Mouse (Mus musculus) midbrain, embryonic 10.5 days (tissue): ENCODE measurements around the gene Nfia. TPM values are rescaled to one million over a fixed set of nuclear protein-coding genes. Genes with fewer than 3 reads are reported as not detected.

ENCODE experiments used
- DNase-seq: peaks from one replicate; pipeline ENCODE4 v3.0.0-alpha.2; 2017; ENCODE audit warnings: low spot score
- H3K27ac ChIP-seq: fragments of 300-500 bp; sonication (generic); replicated peaks from 2 replicates; pipeline ENCODE4 v1.5.1; 2016; ENCODE audit warnings: mild to moderate bottlenecking
- H3K27me3 ChIP-seq: fragments of 300-500 bp; sonication (generic); 2 replicates; pipeline ENCODE4 v1.6.1; 2016; ENCODE audit warnings: low read depth, mild to moderate bottlenecking; ENCODE audit not compliant: poor library complexity, severe bottlenecking
- H3K36me3 ChIP-seq: fragments of 300-500 bp; sonication (generic); 2 replicates; pipeline ENCODE4 v1.6.1; 2016; ENCODE audit warnings: mild to moderate bottlenecking, moderate library complexity
- H3K4me1 ChIP-seq: fragments of 300-500 bp; sonication (generic); 2 replicates; pipeline ENCODE4 v1.6.1; 2016
- H3K4me3 ChIP-seq: fragments of 300-500 bp; sonication (generic); 2 replicates; pipeline ENCODE4 v1.5.1; 2016; ENCODE audit warnings: mild to moderate bottlenecking, moderate library complexity
- H3K9me3 ChIP-seq: fragments of 300-500 bp; sonication (generic); replicated peaks from 2 replicates; pipeline ENCODE4 v1.6.1; 2016; ENCODE audit warnings: mild to moderate bottlenecking
- WGBS: fragments of 180-500 bp; shearing (Covaris S2); methylation state at CpG from one replicate; pipeline ENCODE4 v1.1.7; 2016; 5-methylcytosine and 5-hydroxymethylcytosine counted together
- polyA plus RNA-seq: library from polyadenylated mRNA; unstranded; fragments of >200 nt; fragmentation: Nextera tagmentation; extraction: Ambion mirVana; gene quantifications from 2 replicates; pipeline ENCODE4 v1.2.1, GENCODE M21; 2016

The Nfia gene
- polyA plus RNA-seq = 5.9 and 13.3 TPM in 2 replicates

DNA sequence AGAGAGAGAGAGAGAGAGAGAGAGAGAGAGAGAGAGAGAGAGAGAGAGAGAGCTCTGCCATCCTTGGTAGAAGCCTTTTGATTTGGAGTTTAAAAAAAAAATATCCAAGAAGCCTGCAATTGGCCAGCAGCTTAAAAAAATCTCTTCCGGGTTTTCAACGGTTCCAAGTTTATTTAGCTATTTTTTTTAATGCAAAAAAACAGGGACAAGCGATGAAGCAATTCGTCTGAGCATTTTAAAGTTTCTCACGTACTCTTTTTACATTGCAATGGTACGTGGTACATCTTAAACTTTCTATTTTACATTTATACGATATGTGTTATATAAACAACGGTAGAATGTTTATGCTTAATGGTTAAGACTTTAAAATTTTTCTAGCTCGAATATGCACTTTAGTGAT, at the start of gene Nfia:
Gene Nfia (plus strand): TSS at position 94 of the 400 bp plus-strand sequence.
- Histone ChIP-seq H3K36me3 (no peaks in the 10 kb centered on the region), H3K27ac (peak within 1 kb of the TSS; percentile 89), H3K9me3 (no peaks in the 10 kb centered on the region), H3K27me3 (peaks cover 60% of the 10 kb centered on the region), H3K4me3 (peak within 1 kb of the TSS; percentile 62), H3K4me1 (peaks cover 50% of the 10 kb centered on the region)
- WGBS = under 1% methylated on average over 9 of the region's 9 CpGs
- DNase-seq = no peak

DNA sequence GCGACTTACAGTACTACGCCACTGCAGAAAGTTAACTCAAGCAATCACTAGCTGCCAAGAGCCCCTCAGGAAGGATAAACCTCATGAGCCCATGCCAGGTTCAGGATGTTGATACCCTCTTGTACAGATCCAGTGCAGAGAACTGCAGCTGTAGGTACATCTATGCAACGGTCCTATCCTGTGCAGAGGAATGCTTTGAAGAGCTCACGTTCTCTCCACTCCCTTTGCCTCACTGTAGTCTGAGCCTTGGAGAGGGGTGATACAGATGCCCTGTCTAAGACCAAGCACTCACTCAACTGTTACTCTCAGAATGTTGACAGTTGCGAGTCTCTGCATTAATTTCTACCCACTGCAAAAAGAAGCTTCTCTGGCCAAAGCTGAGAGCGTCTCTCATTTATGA, 49.2 kb upstream of the Nfia start:
- Histone ChIP-seq H3K36me3 (no peaks in the 10 kb centered on the region), H3K27me3 (no peaks in the 10 kb centered on the region), H3K9me3 (no peaks in the 10 kb centered on the region), H3K27ac (no peak overlapping the region), H3K4me3 (no peak overlapping the region), H3K4me1 (peaks cover 13% of the 10 kb centered on the region)
- DNase-seq = no peak
- 89% methylated on average over 6 of the region's 6 CpGs for WGBS

DNA sequence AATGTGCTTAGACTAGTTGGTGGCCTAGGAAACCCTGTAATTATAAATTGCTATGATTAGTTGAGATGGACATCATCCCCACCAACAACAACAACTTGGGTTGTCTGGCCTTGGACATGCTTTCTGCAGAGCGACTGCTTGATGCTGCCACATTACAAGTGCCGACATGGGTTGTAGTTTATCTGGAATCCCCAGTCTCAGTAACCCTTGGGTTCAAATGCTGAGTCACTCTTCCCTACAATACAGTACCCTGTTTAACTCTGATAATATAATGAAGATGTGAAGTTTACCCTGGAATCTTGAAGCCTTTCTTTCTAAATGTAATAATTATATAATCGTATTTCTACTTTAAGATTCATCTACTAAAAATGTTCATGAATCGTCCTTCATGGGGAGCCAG, 44.0 kb upstream of the Nfia start:
- Histone ChIP-seq H3K27ac (no peak overlapping the region), H3K4me1 (no peaks in the 10 kb centered on the region), H3K27me3 (no peaks in the 10 kb centered on the region), H3K36me3 (no peaks in the 10 kb centered on the region), H3K4me3 (no peak overlapping the region), H3K9me3 (no peaks in the 10 kb centered on the region)
- DNase-seq = no peak
- WGBS = 93% methylated on average over 4 of the region's 4 CpGs

DNA sequence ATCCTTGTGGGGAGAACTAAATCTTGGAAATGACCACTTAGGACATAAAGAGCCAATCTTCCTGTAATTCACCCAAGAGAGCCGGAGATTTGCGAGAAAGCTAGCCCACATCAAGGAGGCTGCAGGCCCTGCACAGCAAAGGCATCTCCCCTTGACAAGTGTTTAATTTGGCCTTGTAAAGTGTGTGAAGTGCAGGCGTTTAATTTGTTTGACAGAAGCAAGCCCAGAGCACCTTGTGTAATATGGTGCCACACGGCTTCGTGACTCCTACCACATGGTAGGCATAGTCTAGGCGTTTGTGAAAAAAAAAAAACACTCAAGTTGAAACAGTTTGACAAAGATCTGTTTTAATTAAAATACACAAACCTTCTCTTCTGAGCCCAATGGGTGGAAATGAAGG, 42.5 kb upstream of the Nfia start:
- no peak for DNase-seq
- Histone ChIP-seq H3K27ac (no peak overlapping the region), H3K27me3 (no peaks in the 10 kb centered on the region), H3K36me3 (no peaks in the 10 kb centered on the region), H3K4me3 (no peak overlapping the region), H3K4me1 (no peaks in the 10 kb centered on the region), H3K9me3 (no peaks in the 10 kb centered on the region)
- 85% methylated on average over 6 of the region's 6 CpGs for WGBS

DNA sequence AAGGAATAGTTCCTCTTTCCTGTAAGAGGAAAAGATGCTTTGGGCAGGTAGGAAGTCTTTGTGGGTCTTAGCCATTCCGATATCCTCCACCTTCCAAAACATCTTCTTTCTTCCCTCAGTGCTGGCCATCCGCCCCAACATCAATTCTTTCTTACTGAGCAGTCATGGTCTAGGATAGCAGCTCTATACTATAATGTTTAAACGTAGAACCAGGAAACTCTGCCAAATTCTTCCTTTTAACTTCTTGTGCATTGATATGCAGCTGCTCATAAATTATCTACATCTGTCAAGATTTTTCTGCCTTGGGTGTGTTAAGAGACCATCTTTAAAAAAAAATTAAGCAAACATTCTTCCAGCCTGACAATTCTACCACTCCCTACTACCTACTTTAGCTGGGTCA, 42.1 kb upstream of the Nfia start:
- Histone ChIP-seq H3K4me1 (no peaks in the 10 kb centered on the region), H3K4me3 (no peak overlapping the region), H3K36me3 (no peaks in the 10 kb centered on the region), H3K27ac (no peak overlapping the region), H3K27me3 (no peaks in the 10 kb centered on the region), H3K9me3 (no peaks in the 10 kb centered on the region)
- no peak for DNase-seq
- WGBS = 93% methylated on average over 3 of the region's 3 CpGs

DNA sequence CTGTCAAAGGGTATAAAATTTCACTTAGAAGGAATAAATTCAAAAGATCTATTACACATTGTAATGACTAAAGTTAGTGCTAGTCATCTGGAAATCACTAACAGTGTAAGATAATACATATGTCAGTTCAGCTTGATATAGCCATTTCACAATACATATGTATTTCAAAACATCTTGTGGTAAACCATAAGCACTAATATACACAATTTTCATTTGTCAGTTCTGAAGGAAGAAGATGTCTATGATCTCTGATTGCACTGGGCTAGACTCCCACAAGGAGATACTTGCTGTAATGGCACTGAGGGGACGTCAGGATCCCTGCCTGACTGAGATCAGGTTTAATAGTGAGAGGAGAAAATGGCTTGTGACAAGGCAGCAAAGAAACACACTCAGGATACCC, 39.1 kb upstream of the Nfia start:
- no peak for DNase-seq
- Histone ChIP-seq H3K27me3 (no peaks in the 10 kb centered on the region), H3K4me1 (no peaks in the 10 kb centered on the region), H3K9me3 (no peaks in the 10 kb centered on the region), H3K36me3 (no peaks in the 10 kb centered on the region), H3K27ac (no peak overlapping the region), H3K4me3 (no peak overlapping the region)
- WGBS = 58% methylated on average over 1 of the region's 1 CpGs

DNA sequence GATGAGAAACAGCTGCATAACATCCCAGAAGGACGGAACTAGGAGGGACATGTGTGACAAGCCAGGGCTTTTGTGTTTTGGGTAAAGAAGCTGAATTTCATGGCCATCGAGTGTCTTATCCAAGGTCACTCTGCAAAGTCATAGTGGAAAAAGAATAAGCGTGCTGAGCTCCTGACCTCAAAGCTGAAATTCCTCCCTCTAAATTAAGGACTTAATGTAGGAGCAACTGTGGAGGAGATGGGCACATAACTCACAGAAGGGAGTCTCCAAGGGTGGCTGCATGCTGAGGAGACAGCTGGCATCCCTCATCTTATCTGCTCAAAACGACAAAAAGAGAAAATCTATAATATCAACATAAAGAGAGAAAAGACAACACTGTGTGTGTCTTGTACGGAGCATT, 28.6 kb upstream of the Nfia start:
- Histone ChIP-seq H3K27me3 (peaks cover 40% of the 10 kb centered on the region), H3K27ac (no peak overlapping the region), H3K9me3 (no peaks in the 10 kb centered on the region), H3K36me3 (no peaks in the 10 kb centered on the region), H3K4me3 (no peak overlapping the region), H3K4me1 (peaks cover 10% of the 10 kb centered on the region)
- WGBS = 78% methylated on average over 5 of the region's 5 CpGs
- DNase-seq = no peak

DNA sequence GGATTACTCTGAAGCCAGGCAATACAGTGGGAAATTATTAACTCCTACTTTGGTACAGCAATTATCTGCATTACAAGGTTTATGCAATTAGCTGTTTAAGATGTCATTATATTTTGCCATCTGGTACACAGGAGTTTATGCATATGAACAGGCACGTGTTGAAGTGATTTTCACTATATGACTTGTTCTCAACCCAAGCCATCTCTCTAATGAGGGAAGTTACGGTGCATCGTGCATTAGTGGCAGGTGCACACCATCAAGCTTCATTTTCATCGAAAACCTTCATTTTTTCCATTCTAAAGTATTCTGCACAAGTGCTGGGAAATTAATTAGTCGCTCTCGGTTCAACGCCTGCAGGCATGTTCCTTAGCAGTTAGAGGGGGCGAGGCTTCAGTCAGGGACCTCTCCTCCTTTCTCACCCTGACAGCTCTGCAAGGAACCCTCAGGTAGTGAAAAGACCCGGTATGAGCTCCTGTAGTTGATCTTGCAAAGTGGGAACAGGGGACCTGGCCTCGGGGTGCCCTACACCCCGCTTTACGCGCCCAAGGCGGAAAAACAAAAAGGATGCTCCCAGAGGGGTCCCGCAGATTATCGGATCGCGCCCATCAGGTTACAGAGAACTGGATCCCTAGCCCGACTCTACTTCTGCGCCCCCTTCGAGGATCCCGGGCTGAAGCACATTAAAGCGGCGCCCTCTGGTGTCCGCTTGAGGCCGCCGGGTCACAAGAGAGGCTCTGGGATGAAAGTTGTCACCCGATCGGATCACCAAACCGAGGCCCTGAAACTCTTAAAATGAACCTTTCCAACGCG, 27.0 kb upstream of the Nfia start:
- 10% methylated on average over 32 of the region's 32 CpGs for WGBS
- H3K36me3 ChIP-seq = no peaks in the 10 kb centered on the region
- peak overlapping the region; percentile 68 for H3K27ac ChIP-seq

DNA sequence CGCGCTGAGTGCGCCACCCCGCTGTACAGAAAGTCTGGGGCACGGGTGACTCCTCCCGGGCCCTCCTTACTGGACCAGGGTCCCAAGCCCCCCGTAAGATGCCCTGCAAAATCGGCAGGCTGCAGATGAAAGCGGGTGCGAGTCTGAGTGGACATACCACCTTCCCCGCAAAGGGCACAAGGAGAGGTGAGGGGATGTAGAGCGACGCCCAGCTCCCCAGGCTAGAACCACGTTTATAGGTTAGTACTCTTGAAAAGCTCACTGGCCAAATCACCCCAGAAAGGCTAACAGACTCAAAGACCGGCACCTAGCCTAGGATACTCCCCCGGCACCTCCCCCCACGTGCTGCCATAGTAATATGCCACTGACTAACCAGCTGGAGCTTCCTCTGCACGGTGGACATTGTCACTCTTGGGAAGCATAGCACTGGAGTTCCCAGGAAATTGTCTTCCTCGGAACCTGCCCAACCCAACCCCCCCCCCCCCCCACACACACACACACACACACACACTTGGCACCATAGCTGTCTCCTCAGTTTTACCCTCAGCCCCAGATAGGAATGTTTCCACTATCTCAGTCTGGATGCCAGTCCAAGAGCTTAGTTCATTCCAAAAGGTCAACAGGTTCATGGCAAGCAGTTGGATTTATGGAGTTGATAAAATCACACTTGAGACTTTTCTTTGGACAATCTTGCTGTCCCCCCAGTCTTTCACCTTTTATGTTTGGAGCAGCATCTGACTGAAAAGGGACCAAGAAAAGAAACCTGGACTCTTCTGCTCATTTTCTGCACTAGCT, 26.2 kb upstream of the Nfia start:
- 8% methylated on average over 19 of the region's 19 CpGs for WGBS
- peaks cover 63% of the 10 kb centered on the region for H3K27me3 ChIP-seq
- no peaks in the 10 kb centered on the region for H3K36me3 ChIP-seq
- peaks cover 16% of the 10 kb centered on the region for H3K4me1 ChIP-seq
- no peaks in the 10 kb centered on the region for H3K9me3 ChIP-seq
- no peak for DNase-seq
- H3K27ac ChIP-seq = peak overlapping the region; percentile 68
- peak overlapping the region; percentile 55 for H3K4me3 ChIP-seq

More for the DNA sequence above, 27.0 kb upstream of the Nfia start:
- Histone ChIP-seq H3K4me3 (peak overlapping the region; percentile 55), H3K9me3 (no peaks in the 10 kb centered on the region), H3K27me3 (peaks cover 55% of the 10 kb centered on the region), H3K4me1 (peaks cover 10% of the 10 kb centered on the region)
- peak; percentile 83 for DNase-seq

DNA sequence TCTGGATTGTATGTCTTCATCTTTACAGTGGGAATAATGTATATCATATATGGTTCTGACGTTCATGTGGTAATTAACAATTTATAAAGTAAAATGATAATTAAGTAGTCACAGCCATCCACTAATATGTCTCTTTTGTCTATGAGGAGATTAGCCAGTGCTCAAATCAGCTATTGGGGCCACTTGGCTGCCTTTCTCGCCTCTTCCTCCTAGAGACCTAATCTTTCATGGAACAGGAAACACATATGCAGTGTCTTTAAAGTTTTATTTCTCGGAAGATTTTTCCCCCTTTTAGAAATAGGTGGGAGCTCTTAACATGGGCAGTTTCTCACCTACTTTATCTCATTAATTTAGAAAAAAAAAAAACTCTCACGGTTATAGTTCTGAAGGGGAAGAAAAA, 22.1 kb upstream of the Nfia start:
- Histone ChIP-seq H3K4me3 (no peak overlapping the region), H3K36me3 (no peaks in the 10 kb centered on the region), H3K4me1 (peaks cover 41% of the 10 kb centered on the region), H3K27ac (no peak overlapping the region), H3K27me3 (peaks cover 95% of the 10 kb centered on the region), H3K9me3 (no peaks in the 10 kb centered on the region)
- 38% methylated on average over 4 of the region's 4 CpGs for whole genome bisulfite sequencing
- no peak for DNase-seq

DNA sequence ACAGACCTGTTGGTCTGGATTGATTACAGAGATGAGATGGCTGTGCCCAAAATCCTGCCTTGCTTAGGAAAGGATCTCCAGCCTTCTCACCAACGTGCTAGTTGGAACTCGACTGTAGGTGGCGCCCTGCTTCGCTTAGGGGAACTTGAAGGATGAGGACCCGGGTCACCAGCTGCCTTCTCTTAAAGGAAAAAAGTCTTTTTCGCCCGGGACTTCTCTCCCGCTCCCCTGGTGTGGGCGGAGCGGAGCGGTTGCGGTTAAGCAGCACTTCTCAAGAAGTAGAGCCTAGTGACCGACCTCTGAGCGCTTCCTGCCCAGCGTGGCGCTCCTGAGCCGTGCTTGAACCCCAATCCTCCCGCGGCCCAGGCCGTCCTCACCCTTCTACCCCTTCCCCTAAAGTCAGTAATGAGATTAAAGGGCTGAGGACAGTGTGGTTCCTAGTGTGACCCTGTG, 21.5 kb upstream of the Nfia start:
- Histone ChIP-seq H3K9me3 (no peaks in the 10 kb centered on the region), H3K36me3 (no peaks in the 10 kb centered on the region), H3K27me3 (peaks cover 97% of the 10 kb centered on the region), H3K4me1 (peaks cover 36% of the 10 kb centered on the region), H3K27ac (peak overlapping the region; percentile 76), H3K4me3 (peak overlapping the region; percentile 57)
- peak; percentile 89 for DNase-seq
- under 1% methylated on average over 20 of the region's 20 CpGs for WGBS

DNA sequence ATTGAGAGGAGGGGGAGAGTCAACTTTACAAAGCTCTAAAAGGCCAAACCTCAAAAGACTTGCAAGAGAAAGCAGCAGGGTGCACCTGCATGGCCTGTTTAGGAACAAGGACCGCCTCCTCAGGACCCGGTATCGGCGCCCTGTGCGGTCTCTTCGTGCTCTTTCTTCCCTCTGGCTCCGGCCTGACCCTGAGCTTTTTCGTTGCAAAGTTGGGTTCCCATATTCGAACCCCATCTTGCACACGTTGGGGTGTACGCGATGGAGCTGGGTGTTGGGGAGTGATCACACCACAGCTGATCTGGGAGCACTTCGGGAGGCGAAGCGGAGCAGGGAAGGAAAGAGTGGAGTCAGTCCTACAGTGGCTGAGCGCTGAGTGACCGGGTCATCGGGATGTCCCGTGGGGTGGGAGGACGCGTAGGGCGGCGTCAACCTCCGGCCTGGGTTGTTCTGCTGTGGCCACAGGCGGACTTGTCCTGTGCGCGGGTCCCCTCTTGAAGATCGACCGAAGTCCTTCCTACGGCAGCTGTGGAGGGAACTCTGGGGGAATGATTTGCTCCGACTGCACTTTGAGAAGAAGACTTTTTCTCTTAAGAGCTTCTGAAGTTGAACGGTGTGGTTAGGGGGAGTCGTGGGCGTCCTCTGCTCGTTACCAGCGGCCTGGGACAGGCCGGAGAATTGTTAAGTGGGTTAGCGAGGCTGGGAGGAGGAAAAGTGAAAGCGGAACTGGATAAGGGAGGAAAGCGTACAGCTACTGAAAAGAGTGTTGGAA, 20.9 kb upstream of the Nfia start:
- Histone ChIP-seq H3K4me3 (peak overlapping the region; percentile 57), H3K27me3 (peaks cover 97% of the 10 kb centered on the region), H3K4me1 (peaks cover 31% of the 10 kb centered on the region), H3K9me3 (no peaks in the 10 kb centered on the region), H3K36me3 (no peaks in the 10 kb centered on the region), H3K27ac (peak overlapping the region; percentile 76)
- DNase-seq = peak; percentile 66
- under 1% methylated on average over 40 of the region's 40 CpGs for WGBS
